Mouse (Mus musculus): Measurements from ENCODE around the gene Amph.

Gene Amph

DNA sequence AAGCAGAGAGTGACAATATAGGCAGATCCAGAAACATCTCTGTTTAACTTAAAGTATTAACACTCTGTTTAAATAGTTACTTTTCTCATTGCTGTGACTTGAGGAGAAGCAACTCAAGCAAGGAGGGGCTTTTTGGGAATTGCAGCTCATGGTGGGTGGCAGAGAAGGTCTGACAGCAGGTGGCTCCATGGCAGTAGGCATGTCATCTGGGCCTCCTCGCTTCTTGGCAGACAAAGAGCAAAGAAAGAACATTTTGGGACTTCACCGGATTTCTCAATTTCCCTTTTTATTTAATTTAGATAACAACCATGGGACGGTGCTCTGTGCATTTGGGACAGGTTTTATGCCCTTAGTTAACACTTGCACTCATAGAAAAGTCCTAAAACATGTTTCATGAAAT is 195.8 kb downstream of the Amph start:
- DNase-seq = no peak

DNA sequence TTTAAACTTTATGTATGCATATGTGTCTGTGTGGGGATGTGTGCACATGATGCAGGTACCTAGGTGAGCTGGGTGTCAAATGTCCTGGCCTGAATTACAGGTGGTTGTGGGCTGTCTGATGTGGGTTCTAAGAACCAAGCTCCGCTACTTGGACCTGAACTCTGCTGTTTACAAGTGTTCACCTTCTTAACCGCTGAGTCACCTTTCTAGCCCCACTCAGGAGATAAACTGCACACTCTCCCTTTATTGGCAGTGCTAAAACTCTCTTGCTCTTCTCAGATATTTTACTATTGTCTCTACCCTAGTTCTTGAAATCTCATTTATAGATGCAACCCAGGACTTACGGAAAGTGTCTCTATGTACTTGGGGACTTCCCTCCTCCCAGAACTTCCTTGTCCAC is 199.5 kb downstream of the Amph start:
- no peak for DNase-seq

DNA sequence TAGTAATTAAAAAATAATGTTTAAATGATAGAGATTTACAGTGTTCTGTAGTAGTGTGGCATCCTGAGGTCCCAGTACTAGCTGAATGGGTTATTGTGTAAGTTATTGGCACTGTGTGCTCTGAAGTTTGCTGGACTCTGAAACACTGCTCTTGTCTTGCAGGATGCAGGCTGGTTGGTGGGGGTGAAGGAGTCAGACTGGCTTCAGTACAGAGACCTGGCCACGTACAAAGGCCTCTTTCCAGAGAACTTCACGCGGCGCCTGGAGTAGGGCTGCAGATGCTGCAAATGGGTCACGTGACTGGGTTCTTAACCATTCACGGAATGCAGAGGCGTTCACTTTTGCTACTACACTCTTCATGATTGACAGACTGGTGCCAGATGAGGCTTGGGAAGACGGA is 201.6 kb downstream of the Amph start:
- no peak for DNase-seq

DNA sequence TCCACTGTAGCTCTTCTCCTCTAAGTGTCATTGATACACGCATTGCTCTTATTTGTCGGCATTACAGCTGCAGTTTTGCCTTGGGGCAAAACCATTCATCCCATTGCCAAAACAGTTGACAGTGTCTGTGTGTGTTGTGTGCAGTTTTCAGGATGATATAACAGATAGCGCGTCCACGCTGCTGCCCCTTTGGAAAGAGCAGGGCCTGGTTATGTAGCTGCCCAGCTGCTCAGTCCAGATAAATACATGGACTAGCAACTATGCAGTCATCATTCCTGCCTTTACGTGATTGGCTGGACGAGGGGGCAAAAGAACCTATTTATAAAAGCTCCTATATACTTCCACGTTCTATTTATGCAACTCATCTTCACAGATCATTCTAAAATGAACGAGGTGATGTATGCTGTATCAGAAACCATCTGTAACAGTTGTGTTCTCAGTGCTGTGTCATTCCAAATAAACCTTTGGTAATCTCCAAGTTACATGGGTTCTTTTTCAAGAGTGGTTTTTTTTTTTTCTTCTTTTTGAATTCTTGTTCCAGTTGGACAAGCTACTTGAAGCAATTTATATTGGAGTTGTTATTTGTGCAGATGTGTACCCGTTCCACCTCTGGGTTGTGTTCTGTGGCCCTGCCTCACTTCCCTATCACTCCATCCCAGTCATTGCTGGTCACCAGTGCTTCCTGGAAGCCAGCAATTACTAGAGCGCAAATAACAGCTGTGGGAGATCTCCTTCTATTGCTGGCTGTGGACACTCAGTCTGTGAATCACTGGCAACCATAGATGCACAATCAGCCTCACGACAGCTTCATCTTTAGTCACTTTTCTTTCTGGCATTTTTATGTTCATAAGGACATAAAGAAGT is 202.7 kb downstream of the Amph start:
- no peak for DNase-seq

DNA sequence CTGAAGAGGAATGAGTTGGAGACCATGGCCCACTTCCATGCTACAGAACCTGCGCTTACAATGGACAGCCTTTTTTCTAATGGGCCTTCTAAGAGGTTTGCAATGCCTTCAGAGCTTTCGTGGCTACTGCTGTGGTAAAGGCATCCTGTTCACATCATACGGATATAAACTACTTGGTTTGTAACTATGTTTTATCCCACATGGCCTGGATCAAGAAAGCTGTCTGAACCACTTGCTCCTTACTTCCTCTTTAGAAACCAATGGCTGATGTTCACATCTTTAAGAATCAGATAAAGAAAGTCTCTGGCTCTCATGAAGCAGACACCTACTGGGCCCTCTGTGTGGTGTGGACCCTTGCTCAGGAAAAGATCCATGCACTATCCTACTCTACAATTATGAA is 204.1 kb downstream of the Amph start:
- no peak for DNase-seq

- DNase-seq = peak in 1 of 2 experiments; percentile 60
Observed at GRCm38 (mm10) chr13:19158484-19158883, 210.5 kb downstream of the Amph start.

DNA sequence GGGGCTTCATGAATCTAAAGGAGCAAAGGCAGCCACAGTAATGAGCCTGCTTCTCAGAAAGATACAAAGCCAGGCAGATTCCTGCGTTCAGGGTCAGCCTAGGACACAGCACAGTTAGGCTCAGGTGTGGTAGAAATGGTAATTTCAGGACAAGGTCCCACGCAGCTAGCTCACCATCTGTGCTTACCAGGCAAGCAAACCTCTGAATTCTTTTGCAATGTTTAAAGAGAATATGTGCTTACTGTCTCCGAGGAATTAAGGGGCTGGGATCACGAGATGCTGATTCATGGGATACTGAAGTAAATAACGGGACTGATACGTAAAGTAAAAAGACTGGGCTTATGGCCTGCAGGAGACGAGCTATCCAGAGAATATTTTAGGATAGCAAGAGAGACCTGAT is 212.6 kb downstream of the Amph start:
- no peak for DNase-seq

DNA sequence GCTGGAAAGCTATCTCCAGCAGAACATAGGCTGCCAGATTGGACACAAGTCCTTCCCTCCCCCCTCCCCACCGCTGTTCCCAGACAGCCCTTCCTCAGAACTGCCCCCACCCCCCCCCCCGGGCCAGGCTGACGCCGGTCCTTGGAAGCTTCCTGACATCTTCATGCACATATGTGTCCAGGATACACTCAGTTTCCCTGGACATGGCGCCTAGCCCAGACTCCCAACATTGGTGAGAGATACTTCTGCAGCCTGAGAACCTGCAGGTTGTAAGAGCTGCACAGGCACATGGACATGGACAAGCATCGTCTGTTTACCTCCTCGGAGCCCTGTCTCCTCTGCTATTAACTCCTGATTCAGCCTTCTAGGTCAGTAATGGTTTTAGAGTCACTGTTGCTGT is 213.1 kb downstream of the Amph start:
- DNase-seq = no peak

- no peak for DNase-seq
Observed at GRCm38 (mm10) chr13:19162120-19162519, 214.1 kb downstream of the Amph start.

DNA sequence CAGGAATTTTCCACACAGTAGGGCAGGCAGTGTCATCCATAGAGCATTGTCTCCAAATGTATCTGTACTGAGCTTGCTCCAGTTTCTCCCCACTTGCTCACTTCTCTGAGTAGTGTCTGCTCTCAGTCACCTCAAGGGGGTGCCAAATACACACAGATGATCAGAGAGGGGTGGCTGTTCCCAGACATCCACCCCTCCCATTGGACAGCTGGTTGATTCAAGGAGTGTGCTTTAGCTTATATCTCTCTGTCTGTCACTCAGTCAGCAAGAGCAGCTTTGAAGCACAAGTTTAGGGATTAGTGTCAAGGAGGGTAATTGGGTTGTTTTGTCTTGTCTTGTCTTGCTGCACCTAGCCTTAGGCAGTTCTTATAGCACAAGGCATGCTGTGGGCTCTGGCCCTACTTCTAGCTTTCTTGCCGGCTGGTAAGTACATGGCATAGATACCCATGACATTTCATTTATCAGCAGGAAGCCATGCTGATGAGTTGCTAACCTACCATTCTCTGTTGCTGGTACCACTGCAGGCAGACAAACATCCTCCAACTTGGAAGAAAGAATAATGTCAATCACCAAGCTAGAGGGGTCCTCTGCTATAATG is 229.8 kb downstream of the Amph start:
- DNase-seq = peak in 1 of 2 experiments; percentile 43

DNA sequence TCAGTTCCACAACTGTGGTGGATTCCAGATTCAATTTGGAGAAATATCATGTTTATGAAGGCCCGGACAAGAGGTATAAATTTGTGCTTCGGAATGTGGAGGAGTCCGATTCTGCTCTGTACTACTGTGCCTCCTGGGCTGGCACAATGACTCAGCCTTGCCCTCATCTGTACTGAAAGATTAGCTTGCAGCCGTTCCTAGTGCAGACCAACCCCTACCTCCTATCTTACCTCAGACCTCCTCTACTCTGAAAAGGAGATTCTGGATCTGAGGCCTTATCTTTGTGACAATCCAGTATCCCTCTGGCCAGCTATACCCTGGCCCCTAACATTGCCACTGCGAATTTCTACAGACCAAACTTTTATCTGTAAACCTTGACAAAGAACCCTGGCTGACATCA is 230.3 kb downstream of the Amph start:
- no peak for DNase-seq

DNA sequence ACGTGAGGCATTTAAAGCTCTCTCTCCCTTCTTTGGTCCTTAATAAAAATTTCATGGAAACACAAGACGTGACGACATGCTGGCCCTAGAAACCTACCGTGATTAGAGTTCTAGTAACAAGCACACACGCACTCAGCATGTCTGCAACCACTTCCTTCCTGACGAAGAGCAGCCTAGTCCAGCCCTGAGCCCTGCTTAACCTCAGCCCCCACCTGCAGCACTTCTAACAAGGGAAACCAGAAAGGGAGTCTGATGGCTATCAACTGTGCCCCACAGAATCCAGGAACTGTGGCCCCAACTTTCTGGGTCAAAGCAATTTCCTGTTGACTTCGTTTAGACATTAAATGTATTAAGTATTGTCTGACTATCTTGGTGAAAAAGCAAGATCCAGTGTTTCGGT is 234.3 kb downstream of the Amph start:
- no peak for DNase-seq

DNA sequence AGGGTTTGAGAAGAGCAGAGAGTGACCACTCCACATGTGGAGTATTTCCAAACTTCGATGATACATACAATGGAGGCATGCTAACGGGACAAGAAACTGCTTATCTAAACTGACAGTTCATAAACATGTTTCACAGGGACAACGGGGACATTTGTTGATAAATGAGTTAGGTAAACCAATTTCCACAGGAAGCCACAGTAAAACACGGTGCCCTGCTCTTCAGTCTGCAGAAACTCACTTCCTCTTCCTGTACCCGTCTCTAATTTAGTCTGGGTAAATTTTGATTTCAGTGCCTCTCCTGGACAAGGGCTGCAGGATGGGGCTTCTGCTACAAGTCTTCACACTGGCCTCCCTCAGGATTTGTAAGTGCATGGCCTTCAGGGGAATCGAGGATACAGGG is 242.0 kb downstream of the Amph start:
- DNase-seq = no peak

- no peak for DNase-seq
Observed at GRCm38 (mm10) chr13:19194803-19195202, 246.8 kb downstream of the Amph start.

GRCm38 (mm10) chr13:19195456-19195855 is 247.5 kb downstream of the Amph start:
- DNase-seq = no peak
